Mouse (Mus musculus): ENCODE measurements around the gene Pkd1l1.

The Pkd1l1 gene

GRCm38 (mm10) chr11:8948871-8949270, 24.2 kb downstream of the Pkd1l1 start:
- in situ Hi-C loops (cut with MboI; ENCODE audit: unreplicated experiment in 2 of 2): loop anchor here in 1 of 2 experiments (10.0 kb wide), 2 partner anchors 84 to 414 kb away; no protein-coding TSS in a partner anchor

GRCm38 (mm10) chr11:8944114-8944513, 29.0 kb downstream of the Pkd1l1 start:
- in situ Hi-C loops (cut with MboI; ENCODE audit: unreplicated experiment in 2 of 2): loop anchor here in 1 of 2 experiments (10.0 kb wide), 2 partner anchors 79 to 409 kb away; no protein-coding TSS in a partner anchor

- in situ Hi-C loops (cut with MboI; ENCODE audit: unreplicated experiment in 2 of 2): loop anchor here in 1 of 2 experiments (10.0 kb wide), 2 partner anchors 78 to 408 kb away; no protein-coding TSS in a partner anchor
Measured at GRCm38 (mm10) chr11:8942446-8942845, 30.6 kb downstream of the Pkd1l1 start.

- in situ Hi-C loops (cut with MboI; ENCODE audit: unreplicated experiment in 2 of 2): no loop called here
Measured at GRCm38 (mm10) chr11:8936431-8937110, 36.5 kb downstream of the Pkd1l1 start.

- in situ Hi-C loops (cut with MboI; ENCODE audit: unreplicated experiment in 2 of 2): no loop called here
Measured at GRCm38 (mm10) chr11:8916081-8916671, 56.9 kb downstream of the Pkd1l1 start.

GRCm38 (mm10) chr11:8882793-8883192, 90.3 kb downstream of the Pkd1l1 start:
- in situ Hi-C loops (cut with MboI; ENCODE audit: unreplicated experiment in 2 of 2): no loop called here

GRCm38 (mm10) chr11:8881521-8881920, 91.5 kb downstream of the Pkd1l1 start:
- in situ Hi-C loops (cut with MboI; ENCODE audit: unreplicated experiment in 2 of 2): no loop called here

- in situ Hi-C loops (cut with MboI; ENCODE audit: unreplicated experiment in 2 of 2): no loop called here
Measured at GRCm38 (mm10) chr11:8870115-8870514, 103.0 kb downstream of the Pkd1l1 start.

GRCm38 (mm10) chr11:8866021-8866420, 107.0 kb downstream of the Pkd1l1 start:
- in situ Hi-C loops (cut with MboI; ENCODE audit: unreplicated experiment in 2 of 2): loop anchor here in 1 of 2 experiments (10.0 kb wide), 1 partner anchor 79 kb away; no protein-coding TSS in a partner anchor

- in situ Hi-C loops (cut with MboI; ENCODE audit: unreplicated experiment in 2 of 2): loop anchor here (5.0 to 10.0 kb wide), 2 partner anchors 81 to 327 kb away; no protein-coding TSS in a partner anchor
Measured at GRCm38 (mm10) chr11:8863955-8864675, 109.0 kb downstream of the Pkd1l1 start.

- in situ Hi-C loops (cut with MboI; ENCODE audit: unreplicated experiment in 2 of 2): loop anchor here (5.0 to 10.0 kb wide), 2 partner anchors 82 to 325 kb away; no protein-coding TSS in a partner anchor
Measured at GRCm38 (mm10) chr11:8862426-8862825, 110.6 kb downstream of the Pkd1l1 start.

GRCm38 (mm10) chr11:8861978-8862377, 111.1 kb downstream of the Pkd1l1 start:
- in situ Hi-C loops (cut with MboI; ENCODE audit: unreplicated experiment in 2 of 2): loop anchor here (5.0 to 10.0 kb wide), 2 partner anchors 83 to 325 kb away; no protein-coding TSS in a partner anchor

GRCm38 (mm10) chr11:8860878-8861277, 112.2 kb downstream of the Pkd1l1 start:
- in situ Hi-C loops (cut with MboI; ENCODE audit: unreplicated experiment in 2 of 2): loop anchor here (5.0 to 10.0 kb wide), 2 partner anchors 84 to 324 kb away; no protein-coding TSS in a partner anchor

- in situ Hi-C loops (cut with MboI; ENCODE audit: unreplicated experiment in 2 of 2): loop anchor here (5.0 to 10.0 kb wide), 4 partner anchors 85 to 433 kb away; no protein-coding TSS in a partner anchor
Measured at GRCm38 (mm10) chr11:8859868-8860267, 113.2 kb downstream of the Pkd1l1 start.

- in situ Hi-C loops (cut with MboI; ENCODE audit: unreplicated experiment in 2 of 2): loop anchor here (5.0 kb wide), 3 partner anchors 192 to 432 kb away; no protein-coding TSS in a partner anchor
Measured at GRCm38 (mm10) chr11:8859041-8859440, 114.0 kb downstream of the Pkd1l1 start.

- in situ Hi-C loops (cut with MboI; ENCODE audit: unreplicated experiment in 2 of 2): loop anchor here (5.0 kb wide), 3 partner anchors 189 to 429 kb away; no protein-coding TSS in a partner anchor
Measured at GRCm38 (mm10) chr11:8856125-8856524, 116.9 kb downstream of the Pkd1l1 start.

GRCm38 (mm10) chr11:8848049-8848448, 125.0 kb downstream of the Pkd1l1 start:
- in situ Hi-C loops (cut with MboI; ENCODE audit: unreplicated experiment in 2 of 2): no loop called here

- in situ Hi-C loops (cut with MboI; ENCODE audit: unreplicated experiment in 2 of 2): no loop called here
Measured at GRCm38 (mm10) chr11:8847627-8848026, 125.4 kb downstream of the Pkd1l1 start.

GRCm38 (mm10) chr11:8836176-8836575, 136.9 kb downstream of the Pkd1l1 start:
- in situ Hi-C loops (cut with MboI; ENCODE audit: unreplicated experiment in 2 of 2): no loop called here

- in situ Hi-C loops (cut with MboI; ENCODE audit: unreplicated experiment in 2 of 2): no loop called here
Measured at GRCm38 (mm10) chr11:8834121-8834520, 138.9 kb downstream of the Pkd1l1 start.

GRCm38 (mm10) chr11:8830551-8830950, 142.5 kb downstream of the Pkd1l1 start:
- in situ Hi-C loops (cut with MboI; ENCODE audit: unreplicated experiment in 2 of 2): no loop called here

All from v-Abl transformed pro-B cells (cell line).